Mouse (Mus musculus) ZHBTc4 (cell line): ENCODE measurements at regions not wholly inside any gene's neighbourhood (a gene's known extent, or its start where the extent isn't known, plus 50 kb on each side); places are given as distances from the start of the nearest gene placed in this dataset.

Experiments used
- DNase-seq: peaks from one replicate; pipeline ENCODE4 v3.0.0-alpha.2; 2011; ENCODE audit warnings: low read depth, low spot score

- no peak for DNase-seq
Observed at GRCm38 (mm10) chr8:26923166-26923565, 54.0 kb upstream of the Zfp703 start.
